Mouse (Mus musculus): ENCODE measurements around the gene Adam1a.

- TF ChIP-seq EP300 (optimal IDR thresholded peaks at IDR 0.05) (no peak), CTCF (IDR thresholded peaks at IDR 0.05; ENCODE audit: low read depth) (no peak)
Measured at GRCm38 (mm10) chr5:121535116-121535515, 10.2 kb downstream of the Adam1a start.
